Mouse (Mus musculus) cortical plate, adult 2 months (tissue): ENCODE results near the gene Nlrp3. TPM values are rescaled to one million over a fixed set of nuclear protein-coding genes. Genes with fewer than 3 reads are reported as not detected.
A peak's percentile ranks its signal among the peaks of the same experiment; 100 is the strongest.

Experiments
- H3K27ac ChIP-seq: fragments of 200-500 bp; 2 replicates; pipeline ENCODE4 v1.5.1; 2012; ENCODE audit warnings: low read length, control low read depth, inconsistent platforms; ENCODE audit not compliant: insufficient read depth
- H3K4me1 ChIP-seq: fragments of 200-500 bp; 2 replicates; pipeline ENCODE4 v1.6.1; 2011; ENCODE audit warnings: low read length; ENCODE audit not compliant: control insufficient read depth, insufficient read depth
- H3K4me3 ChIP-seq: fragments of 200-500 bp; 2 replicates; pipeline ENCODE4 v1.5.1; 2011; ENCODE audit warnings: mild to moderate bottlenecking, low read length, control low read depth; ENCODE audit not compliant: insufficient read depth
- CTCF ChIP-seq: fragments of 200-500 bp; IDR thresholded peaks from 2 replicates; pipeline ENCODE4 v1.5.1; 2011; ENCODE audit warnings: mild to moderate bottlenecking, control low read depth, low read length; ENCODE audit not compliant: insufficient read depth; ENCODE audit errors: extremely low read depth
- POLR2A ChIP-seq: fragments of 200-500 bp; IDR thresholded peaks from 2 replicates; pipeline ENCODE4 v1.6.1; 2011; ENCODE audit warnings: mild to moderate bottlenecking, low read length, control low read depth; ENCODE audit not compliant: insufficient read depth; ENCODE audit errors: extremely low read depth
- polyA plus RNA-seq: library from polyadenylated mRNA; depleted of rRNA; stranded (reverse); fragments of >200 nt; gene quantifications from 2 replicates; pipeline ENCODE4 v1.2.3, GENCODE M21; 2012

The Nlrp3 gene
- polyA plus RNA-seq, 1 experiment, result 0.86 TPM

DNA sequence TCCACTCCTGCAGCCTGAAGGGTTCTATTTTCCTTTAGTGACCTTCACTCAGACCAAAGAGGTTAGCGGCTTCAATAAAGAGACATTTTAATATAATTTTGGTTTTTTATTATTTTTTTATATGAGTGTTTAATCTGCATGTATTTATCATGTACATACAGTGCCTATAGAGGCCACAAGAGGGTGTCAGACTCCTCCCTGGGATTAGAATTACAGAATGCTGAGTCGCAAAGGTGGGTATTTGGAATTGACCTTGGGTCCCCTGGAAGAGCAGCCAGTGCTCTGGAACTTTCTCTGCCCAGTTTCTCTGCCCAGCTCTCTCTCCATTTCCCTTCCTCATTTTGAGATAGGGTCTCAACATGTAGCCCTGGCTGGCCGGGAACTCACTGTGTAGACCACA is 27.8 kb upstream of the Nlrp3 start:
- no peak for TF ChIP-seq POLR2A
- TF ChIP-seq CTCF, result no peak
- H3K27ac ChIP-seq, result no peak overlapping the region
- no peaks in the 10 kb centered on the region for H3K4me1 ChIP-seq
- H3K4me3 ChIP-seq, result no peak overlapping the region

- Histone ChIP-seq H3K27ac (no peak overlapping the region), H3K4me1 (no peaks in the 10 kb centered on the region), H3K4me3 (no peak overlapping the region)
- TF ChIP-seq POLR2A, result no peak
- no peak for TF ChIP-seq CTCF
Measured at GRCm38 (mm10) chr11:59514381-59514780, 27.0 kb upstream of the Nlrp3 start.

GRCm38 (mm10) chr11:59514789-59515188 is 26.6 kb upstream of the Nlrp3 start:
- H3K27ac ChIP-seq, result no peak overlapping the region
- TF ChIP-seq CTCF (no peak), POLR2A (no peak)
- no peak overlapping the region for H3K4me3 ChIP-seq
- H3K4me1 ChIP-seq, result no peaks in the 10 kb centered on the region

DNA sequence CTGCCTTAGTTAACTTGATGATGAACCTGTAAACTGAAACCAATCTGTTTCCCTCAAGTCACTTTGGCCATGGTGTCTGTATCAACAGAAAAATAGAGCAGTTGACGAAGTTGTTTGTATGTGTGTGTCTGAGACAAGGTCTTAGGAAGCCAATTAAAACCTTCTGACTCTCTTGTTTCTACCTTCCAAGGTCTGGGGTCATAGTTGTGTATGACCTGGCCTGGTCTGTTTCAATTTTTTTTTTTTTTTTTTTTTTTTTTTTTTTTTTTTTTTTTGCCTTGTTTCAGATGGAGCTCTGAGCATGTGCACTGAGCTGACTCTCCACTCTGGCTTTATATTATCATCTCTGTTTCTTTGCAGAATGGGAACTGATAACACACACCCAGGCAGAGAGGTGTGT is 23.9 kb upstream of the Nlrp3 start:
- Histone ChIP-seq H3K27ac (no peak overlapping the region), H3K4me3 (no peak overlapping the region), H3K4me1 (no peaks in the 10 kb centered on the region)
- TF ChIP-seq POLR2A, result no peak
- no peak for TF ChIP-seq CTCF

DNA sequence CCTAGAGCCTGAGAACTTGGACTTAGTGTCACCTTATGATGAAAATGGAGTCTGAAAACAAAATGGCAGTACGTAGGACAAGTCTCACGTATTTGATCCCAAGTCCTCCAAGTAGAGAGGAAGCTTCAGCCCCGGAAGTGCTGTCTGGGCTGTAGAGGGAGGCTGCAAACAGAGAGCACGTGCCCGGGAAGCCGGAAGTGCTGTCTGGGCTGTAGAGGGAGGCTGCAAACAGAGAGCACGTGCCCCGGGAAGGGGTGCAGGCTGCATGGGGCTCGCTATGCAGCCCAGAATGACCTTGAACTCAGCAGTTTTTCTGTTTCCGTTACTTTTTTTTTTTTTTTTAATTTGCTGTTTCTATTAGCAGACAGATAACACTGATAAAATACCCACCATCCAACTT is 23.1 kb upstream of the Nlrp3 start:
- no peaks in the 10 kb centered on the region for H3K4me1 ChIP-seq
- no peak overlapping the region for H3K27ac ChIP-seq
- no peak overlapping the region for H3K4me3 ChIP-seq
- TF ChIP-seq POLR2A (no peak), CTCF (no peak)

GRCm38 (mm10) chr11:59519741-59520495 is 21.4 kb upstream of the Nlrp3 start:
- no peak overlapping the region for H3K27ac ChIP-seq
- no peaks in the 10 kb centered on the region for H3K4me1 ChIP-seq
- no peak for TF ChIP-seq POLR2A
- TF ChIP-seq CTCF, result no peak
- H3K4me3 ChIP-seq, result no peak overlapping the region

GRCm38 (mm10) chr11:59524150-59524549 is 17.2 kb upstream of the Nlrp3 start:
- Histone ChIP-seq H3K4me3 (no peak overlapping the region), H3K27ac (no peak overlapping the region), H3K4me1 (no peaks in the 10 kb centered on the region)
- TF ChIP-seq CTCF (no peak), POLR2A (no peak)

DNA sequence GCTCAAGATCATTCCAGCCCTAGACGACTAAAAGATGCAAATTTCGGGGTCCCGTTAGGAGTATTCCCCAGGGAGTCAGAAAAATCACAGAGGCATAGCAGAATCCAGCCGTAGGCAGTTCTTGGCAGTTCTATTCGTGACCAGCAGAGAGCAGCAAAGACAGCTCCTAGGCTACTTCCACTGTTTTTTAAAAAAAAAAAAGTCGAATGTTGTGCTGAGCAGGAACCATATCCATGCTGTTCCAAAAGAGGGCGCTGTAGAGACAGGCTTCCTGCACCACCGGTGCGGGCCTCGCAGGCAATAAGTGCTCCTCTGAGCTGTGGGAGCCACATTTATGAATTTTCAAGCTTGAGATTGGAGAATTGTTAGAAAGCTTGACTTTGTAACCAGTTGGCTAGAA is 16.1 kb upstream of the Nlrp3 start:
- H3K27ac ChIP-seq, result no peak overlapping the region
- H3K4me1 ChIP-seq, result no peaks in the 10 kb centered on the region
- TF ChIP-seq CTCF (peak; percentile 93), POLR2A (no peak)
- no peak overlapping the region for H3K4me3 ChIP-seq

GRCm38 (mm10) chr11:59526472-59527080 is 14.8 kb upstream of the Nlrp3 start, which contains the start of gene Zkscan17:
TSS of gene Zkscan17 (minus strand) at chr11:59526751.
- H3K4me3 ChIP-seq, result no peak within 1 kb of the TSS
- H3K27ac ChIP-seq, result no peak within 1 kb of the TSS
- no peaks in the 10 kb centered on the region for H3K4me1 ChIP-seq
- no peak for TF ChIP-seq CTCF
- TF ChIP-seq POLR2A, result no peak

GRCm38 (mm10) chr11:59530221-59530620 is 11.1 kb upstream of the Nlrp3 start:
- Histone ChIP-seq H3K4me3 (no peak overlapping the region), H3K4me1 (no peaks in the 10 kb centered on the region), H3K27ac (no peak overlapping the region)
- TF ChIP-seq POLR2A, result no peak
- no peak for TF ChIP-seq CTCF
